Mouse (Mus musculus): ENCODE results near the gene Wfdc2. TPM values are rescaled to one million over a fixed set of nuclear protein-coding genes. Genes with fewer than 3 reads are reported as not detected.

Gene Wfdc2
- polyA plus RNA-seq, 1 experiment, result not detected

DNA sequence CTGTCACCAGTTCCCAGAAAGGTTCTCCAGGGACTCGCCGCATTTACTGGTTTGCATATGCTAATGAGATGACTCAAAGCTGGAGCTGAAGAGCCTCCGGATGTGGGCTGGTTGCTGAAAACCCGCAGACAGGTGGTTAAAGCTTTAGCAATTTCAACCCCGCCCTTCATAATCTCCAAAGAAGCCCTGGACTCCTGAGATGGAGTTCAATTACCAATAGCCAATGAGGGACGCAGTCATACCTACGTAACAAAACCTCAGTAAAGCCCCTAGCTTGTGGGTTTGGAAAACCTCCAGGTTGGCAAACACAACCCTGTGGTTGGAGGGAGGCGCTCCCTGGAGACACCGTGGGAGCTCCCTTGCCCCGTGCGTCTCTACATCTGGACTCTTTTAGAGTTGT lies 40.4 kb upstream of the Wfdc2 start:
- no peak overlapping the region for H3K4me3 ChIP-seq (ENCODE audit: insufficient read depth, low read length)
- H3K27ac ChIP-seq (ENCODE audit: insufficient read depth, low read length), result peak overlapping the region; percentile 70
- no peak for TF ChIP-seq POLR2A (IDR thresholded peaks at IDR 0.05; ENCODE audit: low read depth, low read length)
- TF ChIP-seq CTCF (IDR thresholded peaks at IDR 0.05; ENCODE audit: borderline replicate concordance, insufficient read depth, low read length), result no peak

DNA sequence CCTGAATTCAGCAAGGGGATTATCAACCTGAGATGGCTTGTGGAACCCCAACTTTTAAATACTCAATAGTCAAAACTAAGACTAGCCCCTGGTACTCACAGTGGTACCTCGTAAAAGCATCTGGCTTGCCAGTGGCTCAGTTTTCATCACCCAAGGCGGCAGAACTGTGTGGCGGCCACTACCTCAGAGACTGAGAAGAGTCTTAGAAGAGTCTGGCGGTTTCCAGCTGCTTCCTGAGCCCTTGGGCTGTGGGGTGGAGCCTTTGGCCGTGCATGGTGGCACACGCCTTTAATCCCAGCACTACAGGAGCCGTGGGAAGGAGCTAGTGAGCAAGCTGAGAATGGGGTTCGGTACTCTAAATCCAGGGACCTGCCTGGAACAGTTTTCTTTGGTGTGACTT lies 39.9 kb upstream of the Wfdc2 start:
- peaks cover 21% of the 10 kb centered on the region for H3K4me1 ChIP-seq (ENCODE audit: control insufficient read depth, insufficient read depth, low read length)
- peak overlapping the region; percentile 59 for H3K27ac ChIP-seq (ENCODE audit: insufficient read depth, low read length)
- no peak overlapping the region for H3K4me3 ChIP-seq (ENCODE audit: insufficient read depth, low read length)
- TF ChIP-seq POLR2A (IDR thresholded peaks at IDR 0.05; ENCODE audit: low read depth, low read length) (no peak), CTCF (IDR thresholded peaks at IDR 0.05; ENCODE audit: borderline replicate concordance, insufficient read depth, low read length) (no peak)

More for the DNA sequence above, 40.4 kb upstream of the Wfdc2 start:
- peaks cover 21% of the 10 kb centered on the region for H3K4me1 ChIP-seq (ENCODE audit: control insufficient read depth, insufficient read depth, low read length)

DNA sequence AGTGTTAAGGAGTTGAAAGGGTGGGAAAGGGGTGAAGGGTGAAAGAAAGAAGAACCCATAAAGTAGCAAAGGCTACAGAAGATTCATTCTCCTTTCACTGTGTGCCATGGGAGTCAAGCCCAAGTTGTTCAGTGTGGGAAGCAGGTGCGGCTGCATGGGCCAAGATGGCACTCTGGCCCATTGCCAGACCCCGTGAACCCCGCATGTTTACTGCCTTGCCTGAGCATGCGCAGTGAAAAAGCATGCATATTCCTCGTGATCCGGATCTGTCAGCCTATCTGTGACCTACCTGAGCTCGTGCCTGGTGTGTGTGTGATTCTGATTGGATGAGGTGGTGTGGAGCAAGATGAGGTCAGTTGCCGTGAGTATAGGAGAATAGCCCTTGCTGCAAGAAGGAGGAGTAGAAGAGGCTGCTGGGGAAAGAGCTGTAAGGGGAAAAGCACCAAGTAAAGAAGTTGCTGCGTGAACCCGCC lies 38.9 kb upstream of the Wfdc2 start:
- Histone ChIP-seq H3K4me1 (ENCODE audit: control insufficient read depth, insufficient read depth, low read length) (peaks cover 17% of the 10 kb centered on the region), H3K4me3 (ENCODE audit: insufficient read depth, low read length) (no peak overlapping the region), H3K27ac (ENCODE audit: insufficient read depth, low read length) (no peak overlapping the region)
- TF ChIP-seq POLR2A (IDR thresholded peaks at IDR 0.05; ENCODE audit: low read depth, low read length), result no peak

DNA sequence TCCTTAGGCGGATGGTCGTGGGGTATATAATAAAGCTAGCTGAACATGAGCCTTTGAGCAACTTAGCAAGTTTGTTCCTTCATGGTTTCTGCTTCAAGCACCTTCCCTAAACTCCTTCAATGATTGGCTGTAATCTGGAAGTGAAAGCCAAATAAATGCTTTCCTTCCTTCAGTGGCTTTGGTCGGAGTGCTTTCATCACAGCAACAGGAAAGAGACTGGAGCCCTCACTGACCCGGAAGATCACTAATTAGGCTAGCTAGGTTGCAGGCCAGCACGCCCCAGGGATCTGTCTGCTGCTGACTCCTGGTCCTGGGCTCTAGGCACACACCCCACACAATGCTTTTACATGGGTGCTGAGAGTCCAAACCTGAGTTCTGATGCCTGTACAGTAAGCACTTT lies 33.7 kb upstream of the Wfdc2 start:
- no peak for TF ChIP-seq POLR2A (IDR thresholded peaks at IDR 0.05; ENCODE audit: low read depth, low read length)
- H3K4me1 ChIP-seq (ENCODE audit: control insufficient read depth, insufficient read depth, low read length), result no peaks in the 10 kb centered on the region
- H3K4me3 ChIP-seq (ENCODE audit: insufficient read depth, low read length), result no peak overlapping the region
- H3K27ac ChIP-seq (ENCODE audit: insufficient read depth, low read length), result no peak overlapping the region

DNA sequence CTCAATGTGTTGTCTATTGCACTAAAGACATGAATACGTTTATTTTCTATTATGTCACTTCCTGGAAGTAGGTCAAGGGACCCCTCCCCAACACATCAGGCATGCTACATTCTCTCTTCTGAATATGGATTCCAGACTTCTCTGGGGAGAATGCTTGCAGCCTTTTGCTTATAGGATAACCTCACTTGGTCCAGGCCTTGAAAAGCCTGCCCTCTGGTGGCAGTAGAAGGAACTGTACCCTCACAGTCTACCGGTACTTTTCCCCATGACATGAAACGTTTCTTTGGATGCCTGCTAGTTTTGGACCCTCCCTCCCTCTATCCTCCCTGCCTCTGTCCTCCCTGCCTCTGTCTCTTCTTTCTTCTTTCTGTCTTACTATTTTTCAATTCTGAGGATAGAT lies 31.0 kb upstream of the Wfdc2 start:
- TF ChIP-seq POLR2A (IDR thresholded peaks at IDR 0.05; ENCODE audit: low read depth, low read length) (no peak), CTCF (IDR thresholded peaks at IDR 0.05; ENCODE audit: borderline replicate concordance, insufficient read depth, low read length) (peak; percentile 64; the same call in 1 of the 2 replicates)

DNA sequence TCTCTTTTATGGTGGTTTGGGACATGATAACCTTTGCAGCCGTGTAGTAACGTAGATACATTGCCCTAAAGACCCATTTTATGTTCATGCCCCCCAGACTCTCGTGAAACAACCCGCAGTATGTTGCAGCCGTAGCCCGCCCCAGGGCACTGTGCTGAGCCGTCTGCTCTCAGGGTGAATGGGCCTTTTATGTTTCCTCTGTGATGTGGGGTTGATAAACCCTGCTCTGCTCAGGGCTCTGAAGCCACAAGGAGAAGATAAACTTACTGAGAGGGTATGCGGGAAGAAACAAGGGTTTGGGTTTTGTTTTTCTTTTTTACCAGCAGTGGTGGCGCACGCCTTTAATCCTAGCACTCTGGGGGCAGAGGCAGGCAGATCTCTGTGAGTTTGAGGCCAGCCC lies 27.9 kb upstream of the Wfdc2 start:
- Histone ChIP-seq H3K4me1 (ENCODE audit: control insufficient read depth, insufficient read depth, low read length) (no peaks in the 10 kb centered on the region), H3K4me3 (ENCODE audit: insufficient read depth, low read length) (no peak overlapping the region), H3K27ac (ENCODE audit: insufficient read depth, low read length) (no peak overlapping the region)
- TF ChIP-seq POLR2A (IDR thresholded peaks at IDR 0.05; ENCODE audit: low read depth, low read length), result no peak
- TF ChIP-seq CTCF (IDR thresholded peaks at IDR 0.05; ENCODE audit: borderline replicate concordance, insufficient read depth, low read length), result no peak

More for the DNA sequence above, 31.0 kb upstream of the Wfdc2 start:
- no peak overlapping the region for H3K4me3 ChIP-seq (ENCODE audit: insufficient read depth, low read length)
- no peak overlapping the region for H3K27ac ChIP-seq (ENCODE audit: insufficient read depth, low read length)
- H3K4me1 ChIP-seq (ENCODE audit: control insufficient read depth, insufficient read depth, low read length), result no peaks in the 10 kb centered on the region

DNA sequence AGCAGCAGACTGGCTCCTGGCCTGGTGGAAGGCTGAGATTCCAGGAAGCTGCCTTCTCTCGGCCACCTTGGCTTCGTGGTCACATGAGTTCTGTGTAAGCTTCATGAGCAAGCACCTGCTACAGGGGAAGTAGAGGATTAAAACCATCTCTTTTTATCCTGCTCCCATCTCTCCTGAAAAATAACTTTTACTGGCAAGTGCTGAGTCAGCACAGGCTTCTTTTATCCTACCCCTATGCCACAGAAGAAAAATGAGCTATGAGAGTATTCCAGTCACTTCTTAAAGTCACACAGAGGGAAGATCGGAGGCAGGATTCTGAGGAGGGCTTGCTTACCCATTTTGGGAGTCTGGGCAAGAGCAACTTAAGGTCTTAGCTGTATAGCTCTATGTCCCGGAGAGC lies 25.2 kb upstream of the Wfdc2 start:
- Histone ChIP-seq H3K4me1 (ENCODE audit: control insufficient read depth, insufficient read depth, low read length) (no peaks in the 10 kb centered on the region), H3K27ac (ENCODE audit: insufficient read depth, low read length) (no peak overlapping the region), H3K4me3 (ENCODE audit: insufficient read depth, low read length) (no peak overlapping the region)
- TF ChIP-seq CTCF (IDR thresholded peaks at IDR 0.05; ENCODE audit: borderline replicate concordance, insufficient read depth, low read length), result no peak
- no peak for TF ChIP-seq POLR2A (IDR thresholded peaks at IDR 0.05; ENCODE audit: low read depth, low read length)

DNA sequence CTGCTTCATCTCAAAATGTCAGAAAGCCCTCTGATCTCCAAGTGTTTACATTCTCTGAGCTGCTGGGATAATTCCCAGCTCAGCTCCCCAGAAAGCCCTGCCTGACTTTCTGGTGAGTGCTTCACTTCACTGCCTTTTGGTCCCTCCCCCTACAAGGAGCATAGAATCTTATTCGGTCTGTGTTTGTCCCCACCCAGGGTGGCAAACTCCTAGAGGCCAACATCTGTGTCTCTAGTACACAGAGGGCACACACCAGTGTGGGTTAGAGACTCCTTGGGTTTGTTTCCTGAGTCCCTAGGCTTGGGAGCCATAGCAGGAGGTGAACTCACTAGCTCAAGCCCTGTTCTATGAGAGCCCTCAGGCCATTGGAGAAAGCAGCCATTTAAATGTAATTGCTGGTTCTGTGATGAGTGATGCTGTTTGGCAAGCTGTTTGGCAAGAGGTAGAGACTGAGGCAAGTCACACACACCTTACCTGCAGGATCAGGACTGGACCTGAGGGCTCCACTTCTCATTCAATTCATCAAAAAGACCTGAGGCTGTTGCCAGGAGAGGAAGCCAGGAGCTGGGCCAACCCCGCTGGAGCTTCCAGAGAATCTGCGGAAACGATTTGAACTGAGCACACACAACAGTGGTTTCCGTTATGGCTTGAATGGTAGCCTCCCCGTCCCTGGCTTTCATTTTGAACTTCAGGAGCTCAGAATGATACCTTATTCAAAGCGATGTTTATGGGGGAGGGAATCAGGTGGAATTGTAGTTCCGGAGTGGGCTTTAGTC lies 21.4 kb upstream of the Wfdc2 start:
- TF ChIP-seq CTCF (IDR thresholded peaks at IDR 0.05; ENCODE audit: borderline replicate concordance, insufficient read depth, low read length) (no peak), POLR2A (IDR thresholded peaks at IDR 0.05; ENCODE audit: low read depth, low read length) (no peak)

DNA sequence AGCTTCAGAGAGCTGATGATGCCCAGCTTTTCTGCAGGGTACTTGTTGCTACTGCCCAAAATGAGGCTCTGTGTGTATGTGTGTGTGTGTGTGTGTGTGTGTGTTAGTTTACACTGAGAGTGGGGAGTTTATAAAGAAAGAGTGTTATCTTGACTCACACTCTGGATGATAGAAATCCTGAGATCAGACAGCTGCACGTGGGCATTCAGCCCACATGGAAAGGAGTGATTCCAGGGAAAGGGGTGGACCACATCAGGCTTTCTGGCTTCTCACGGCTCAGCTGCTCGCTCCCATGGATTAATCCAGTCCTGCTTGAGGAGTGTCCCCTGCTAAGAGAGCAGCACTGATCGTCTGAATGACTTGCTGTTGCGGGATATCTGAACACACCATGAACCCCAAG lies 20.1 kb upstream of the Wfdc2 start:
- Histone ChIP-seq H3K27ac (ENCODE audit: insufficient read depth, low read length) (no peak overlapping the region), H3K4me1 (ENCODE audit: control insufficient read depth, insufficient read depth, low read length) (no peaks in the 10 kb centered on the region), H3K4me3 (ENCODE audit: insufficient read depth, low read length) (no peak overlapping the region)
- no peak for TF ChIP-seq POLR2A (IDR thresholded peaks at IDR 0.05; ENCODE audit: low read depth, low read length)
- no peak for TF ChIP-seq CTCF (IDR thresholded peaks at IDR 0.05; ENCODE audit: borderline replicate concordance, insufficient read depth, low read length)

More for the DNA sequence above, 21.4 kb upstream of the Wfdc2 start:
- no peaks in the 10 kb centered on the region for H3K4me1 ChIP-seq (ENCODE audit: control insufficient read depth, insufficient read depth, low read length)
- H3K4me3 ChIP-seq (ENCODE audit: insufficient read depth, low read length), result no peak overlapping the region
- H3K27ac ChIP-seq (ENCODE audit: insufficient read depth, low read length), result no peak overlapping the region

DNA sequence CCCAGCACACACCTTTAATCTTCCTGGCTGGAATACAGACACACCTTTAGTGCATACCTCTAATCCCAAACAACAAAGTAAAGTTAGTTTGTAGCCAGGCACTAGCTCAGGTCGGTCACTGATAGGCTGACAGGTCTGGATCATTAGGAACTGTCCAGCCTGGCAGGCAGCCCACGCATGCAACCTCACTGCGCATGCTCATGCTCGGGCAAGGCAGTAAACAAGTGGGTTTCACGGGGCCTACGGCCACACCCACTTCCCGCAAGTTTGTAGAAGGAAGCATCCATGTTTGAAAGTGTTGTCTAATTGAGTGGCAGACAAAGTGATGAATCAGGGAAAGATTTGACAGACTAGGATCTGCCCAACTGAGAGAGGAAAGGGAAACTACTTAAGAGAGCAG lies 19.6 kb upstream of the Wfdc2 start:
- H3K27ac ChIP-seq (ENCODE audit: insufficient read depth, low read length), result no peak overlapping the region
- TF ChIP-seq POLR2A (IDR thresholded peaks at IDR 0.05; ENCODE audit: low read depth, low read length), result no peak
- TF ChIP-seq CTCF (IDR thresholded peaks at IDR 0.05; ENCODE audit: borderline replicate concordance, insufficient read depth, low read length), result no peak
- H3K4me1 ChIP-seq (ENCODE audit: control insufficient read depth, insufficient read depth, low read length), result no peaks in the 10 kb centered on the region
- no peak overlapping the region for H3K4me3 ChIP-seq (ENCODE audit: insufficient read depth, low read length)
